Mouse (Mus musculus): ENCODE results near the gene Med12l. TPM values are rescaled to one million over a fixed set of nuclear protein-coding genes. Genes with fewer than 3 reads are reported as not detected.

The Med12l gene
- total RNA-seq, 2 experiments from 2014 or later, result 3.5 to 5.4 TPM

DNA sequence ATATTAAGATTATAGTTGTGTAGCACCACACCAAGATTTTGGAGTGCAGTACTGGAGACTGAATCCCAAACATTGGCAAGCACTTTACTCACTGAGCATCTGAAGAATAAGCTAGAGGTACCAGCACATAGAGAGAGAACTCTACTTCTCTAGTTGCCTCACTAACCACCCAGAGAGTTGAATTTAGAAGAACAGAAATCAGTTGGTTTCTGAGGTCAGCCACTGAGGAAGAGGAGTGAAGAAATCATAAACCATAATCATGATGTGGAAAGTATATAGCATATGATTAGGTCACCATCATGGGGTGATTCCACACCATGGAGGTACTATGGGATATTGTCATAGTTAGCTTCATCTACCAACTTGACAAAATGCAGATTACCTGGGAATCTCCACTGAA lies 346.1 kb downstream of the Med12l start:
- ATAC-seq (replicated peaks; ENCODE audit: low FRiP score, low TSS enrichment, poor library complexity, severe bottlenecking), result no peak

DNA sequence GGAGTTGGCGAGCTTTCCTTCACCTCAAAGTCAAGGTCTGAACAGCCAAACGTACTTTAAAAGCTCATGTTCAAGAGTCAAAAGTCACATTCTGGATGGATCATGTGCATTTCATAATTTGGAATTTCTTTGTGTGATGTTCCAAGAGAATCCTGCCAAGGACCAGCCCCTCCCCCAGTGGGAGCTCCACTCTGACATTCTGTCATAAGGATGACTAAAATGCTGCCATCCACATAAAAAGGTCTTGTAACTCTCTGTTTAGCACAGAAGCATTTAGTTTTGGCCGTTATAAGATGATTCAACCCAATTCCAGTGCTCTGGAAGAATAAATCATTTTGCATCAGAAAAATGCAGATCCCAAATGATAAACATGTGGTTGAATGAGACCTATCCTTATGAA lies 348.5 kb downstream of the Med12l start:
- ATAC-seq (replicated peaks; ENCODE audit: low FRiP score, low TSS enrichment, poor library complexity, severe bottlenecking), result no peak

DNA sequence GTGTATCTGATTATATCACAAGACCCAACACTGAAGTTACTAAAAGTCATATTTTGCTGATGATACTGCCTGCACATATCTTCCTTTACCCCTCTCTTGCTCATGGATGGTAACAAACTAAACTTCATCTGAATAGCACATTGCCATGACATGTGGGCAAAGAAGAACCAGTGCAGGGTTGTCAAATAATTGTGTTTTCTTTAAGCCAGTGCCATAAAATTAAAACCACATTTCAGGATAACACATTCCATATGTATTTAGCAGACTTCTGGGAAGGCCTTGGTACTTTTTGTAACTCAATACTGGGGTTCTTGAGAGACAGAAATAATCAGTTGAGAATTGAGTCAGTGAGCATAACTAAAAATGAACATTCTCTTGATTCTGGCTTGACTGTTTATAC lies 354.5 kb downstream of the Med12l start:
- no peak for ATAC-seq (replicated peaks; ENCODE audit: low FRiP score, low TSS enrichment, poor library complexity, severe bottlenecking)

GRCm38 (mm10) chr3:59361895-59362294 lies 356.3 kb downstream of the Med12l start:
- no peak for ATAC-seq (replicated peaks; ENCODE audit: low FRiP score, low TSS enrichment, poor library complexity, severe bottlenecking)

Other genes starting within 250 kb of the Med12l start
- gene Mindy4b-ps, start 183.5 kb upstream of the Med12l start, total RNA-seq (2014; fragmentation: Nextera tagmentation), result not detected in 2 replicates
- gene Mindy4b-ps, start 183.5 kb upstream of the Med12l start, total RNA-seq (2017), result not detected in 2 replicates
- not detected in 2 replicates for gene Clrn1, start 120.5 kb upstream of the Med12l start, total RNA-seq (2014; fragmentation: Nextera tagmentation)
- not detected in 2 replicates for gene Clrn1, start 120.5 kb upstream of the Med12l start, total RNA-seq (2017)
- gene Gpr171, start 96.0 kb downstream of the Med12l start, total RNA-seq (2014; fragmentation: Nextera tagmentation), result 0.83 and 2.6 TPM in 2 replicates
- 3.4 and 7.8 TPM in 2 replicates for gene Gpr171, start 96.0 kb downstream of the Med12l start, total RNA-seq (2017)
- gene P2ry14, start 147.8 kb downstream of the Med12l start, total RNA-seq (2014; fragmentation: Nextera tagmentation), result 1.0 TPM in 1 of 2 replicates, not detected in the other
- gene P2ry14, start 147.8 kb downstream of the Med12l start, total RNA-seq (2017), result 0.23 and 15.0 TPM in 2 replicates
- not detected in 2 replicates for gene Gpr87, start 189.3 kb downstream of the Med12l start, total RNA-seq (2014; fragmentation: Nextera tagmentation)
- not detected in 2 replicates for gene Gpr87, start 189.3 kb downstream of the Med12l start, total RNA-seq (2017)
- not detected in 2 replicates for gene P2ry13, start 205.1 kb downstream of the Med12l start, total RNA-seq (2014; fragmentation: Nextera tagmentation)
- 0.15 TPM in 1 of 2 replicates, not detected in the other for gene P2ry13, start 205.1 kb downstream of the Med12l start, total RNA-seq (2017)

Data from megakaryocyte-erythroid progenitor cell, adult 5-6 weeks (primary cell).